Mouse (Mus musculus) thymus, adult 18-20 months (tissue): ENCODE results near the gene Pde1c.

Experiments
- DNase-seq, 2 experiments: peaks; one replicate each; pipeline ENCODE4 v3.0.0; 2022; ENCODE audit warnings: mixed read lengths in 2 of 2

Gene Pde1c

GRCm38 (mm10) chr6:56441501-56441900 lies 127.4 kb downstream of the Pde1c start:
- DNase-seq: no peak

GRCm38 (mm10) chr6:56425846-56426245 lies 143.1 kb downstream of the Pde1c start:
- DNase-seq: no peak

- no peak for DNase-seq
These were observed 146.0 kb downstream of the Pde1c start for GRCm38 (mm10) chr6:56422866-56423265.

- DNase-seq: no peak
These were observed 152.7 kb downstream of the Pde1c start for GRCm38 (mm10) chr6:56416191-56416590.

DNA sequence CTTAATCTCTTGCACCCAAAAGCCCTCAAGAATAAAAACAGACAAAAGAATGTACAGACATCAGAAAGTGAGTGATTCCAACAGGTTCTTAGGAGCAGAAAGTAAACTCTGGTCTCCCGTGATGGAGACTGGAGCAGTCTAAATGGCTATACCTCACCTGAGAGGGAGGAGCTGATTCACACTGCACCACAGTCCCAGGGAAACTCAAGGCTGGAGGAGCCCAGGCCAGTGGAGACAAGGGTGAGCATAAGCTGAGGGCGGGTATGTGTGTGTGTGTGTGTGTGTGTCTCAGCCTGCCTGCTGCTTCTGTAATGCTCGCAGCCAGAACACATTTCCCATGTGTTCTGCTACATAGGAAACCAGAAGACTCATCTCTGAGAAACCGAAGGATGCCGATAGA lies 179.7 kb downstream of the Pde1c start:
- no peak for DNase-seq

DNA sequence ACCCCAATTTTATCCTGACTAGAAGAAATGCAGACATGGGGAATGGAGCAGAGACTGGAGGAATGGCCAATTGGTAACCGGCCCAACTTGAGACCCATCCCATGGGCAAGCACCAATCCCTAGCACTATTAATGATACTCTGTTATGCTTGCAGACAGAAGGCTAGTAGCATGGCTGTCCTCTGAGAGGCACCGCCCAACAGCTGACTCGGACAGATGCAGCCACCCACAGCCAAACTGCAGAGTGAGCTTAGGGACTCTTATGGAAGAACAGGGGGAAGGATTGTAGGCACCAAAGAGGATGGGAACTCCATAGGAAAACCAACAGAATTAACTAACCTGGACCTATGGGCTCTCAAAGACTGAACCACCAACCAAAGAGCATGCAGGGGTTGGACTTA lies 192.5 kb downstream of the Pde1c start:
- no peak for DNase-seq

GRCm38 (mm10) chr6:56374180-56374579 lies 194.7 kb downstream of the Pde1c start:
- DNase-seq: no peak

GRCm38 (mm10) chr6:56373753-56374152 lies 195.2 kb downstream of the Pde1c start:
- DNase-seq: no peak

DNA sequence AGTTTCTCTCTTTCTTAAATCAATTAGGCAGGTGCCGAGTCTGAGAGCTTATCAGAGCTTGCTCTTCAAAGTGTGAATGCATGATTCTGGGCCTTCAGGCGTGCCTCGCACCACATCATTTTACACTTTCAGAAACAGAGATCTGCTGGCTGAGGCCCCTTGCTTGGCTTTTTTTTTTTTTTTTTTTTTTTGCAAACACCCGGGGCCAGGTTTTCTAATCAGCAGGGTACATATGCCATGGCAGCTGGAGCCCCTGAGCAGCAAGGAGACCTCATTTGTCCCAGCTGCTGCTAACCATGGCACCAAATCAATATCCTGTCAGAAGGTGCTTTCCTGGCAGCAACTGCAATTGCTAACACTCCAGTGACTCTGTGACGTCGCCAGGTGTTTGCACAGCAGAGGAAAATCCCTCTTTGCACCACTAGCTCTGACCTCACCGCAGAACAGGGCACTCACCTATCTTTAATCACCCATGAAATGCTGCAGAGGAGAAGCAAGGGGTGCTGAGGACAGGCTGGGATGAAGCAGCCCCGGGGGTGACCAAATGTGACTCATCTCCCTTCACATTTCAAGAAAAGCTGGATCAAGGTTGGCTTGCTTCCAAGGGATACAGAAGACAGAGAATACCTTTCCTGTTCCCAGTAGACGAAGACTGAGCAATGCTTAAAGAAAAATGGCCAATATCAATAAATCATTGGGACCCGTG lies 195.7 kb downstream of the Pde1c start:
- DNase-seq: no peak

- DNase-seq: no peak
These were observed 199.4 kb downstream of the Pde1c start for GRCm38 (mm10) chr6:56369462-56369861.

- no peak for DNase-seq
These were observed 200.8 kb downstream of the Pde1c start for GRCm38 (mm10) chr6:56368116-56368515.

GRCm38 (mm10) chr6:56367257-56367656 lies 201.6 kb downstream of the Pde1c start:
- no peak for DNase-seq

DNA sequence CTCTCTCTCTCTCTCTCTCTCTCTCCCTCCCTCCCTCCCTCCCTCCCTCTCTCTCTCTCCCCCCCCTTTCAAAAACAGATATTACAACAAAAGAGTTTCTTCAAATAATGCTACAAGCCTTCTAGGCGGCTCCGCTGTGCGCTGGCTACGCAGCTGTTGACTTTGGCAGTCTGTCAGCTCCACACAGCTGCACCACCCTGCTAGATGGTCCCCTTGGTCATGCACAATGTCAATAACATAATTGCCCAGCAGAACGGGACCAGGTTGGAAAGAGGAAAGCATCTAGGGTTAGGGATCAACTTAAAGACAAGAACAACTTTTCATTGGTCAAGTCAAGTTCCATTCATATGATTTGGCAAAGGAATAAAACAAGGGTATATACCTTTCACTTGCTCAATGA lies 206.3 kb downstream of the Pde1c start:
- DNase-seq: no peak

DNA sequence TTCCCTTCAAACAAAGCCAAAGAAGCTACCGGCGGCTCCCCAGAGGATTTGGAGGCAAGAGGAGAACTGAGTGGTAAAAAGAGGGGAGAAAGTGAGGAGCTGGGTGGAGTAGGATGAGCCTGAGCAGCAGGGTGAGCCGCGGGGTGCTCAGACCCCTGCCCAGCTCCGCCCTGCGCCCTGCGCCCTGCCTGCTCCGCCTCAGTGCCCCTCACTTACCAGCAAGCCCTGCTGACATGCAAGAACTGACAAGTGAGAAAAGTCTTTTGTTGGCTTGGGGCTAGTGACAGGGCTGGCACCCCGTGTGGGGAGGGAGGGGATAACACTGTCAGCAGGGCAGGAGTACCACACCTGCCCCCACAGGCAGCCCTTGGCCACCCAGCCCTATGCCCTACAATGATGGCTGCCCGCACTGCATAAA lies 206.8 kb downstream of the Pde1c start:
- DNase-seq: no peak

GRCm38 (mm10) chr6:56361348-56362127 lies 207.4 kb downstream of the Pde1c start:
- no peak for DNase-seq

GRCm38 (mm10) chr6:56360086-56360485 lies 208.8 kb downstream of the Pde1c start:
- DNase-seq: no peak

GRCm38 (mm10) chr6:56359126-56359525 lies 209.8 kb downstream of the Pde1c start:
- no peak for DNase-seq

DNA sequence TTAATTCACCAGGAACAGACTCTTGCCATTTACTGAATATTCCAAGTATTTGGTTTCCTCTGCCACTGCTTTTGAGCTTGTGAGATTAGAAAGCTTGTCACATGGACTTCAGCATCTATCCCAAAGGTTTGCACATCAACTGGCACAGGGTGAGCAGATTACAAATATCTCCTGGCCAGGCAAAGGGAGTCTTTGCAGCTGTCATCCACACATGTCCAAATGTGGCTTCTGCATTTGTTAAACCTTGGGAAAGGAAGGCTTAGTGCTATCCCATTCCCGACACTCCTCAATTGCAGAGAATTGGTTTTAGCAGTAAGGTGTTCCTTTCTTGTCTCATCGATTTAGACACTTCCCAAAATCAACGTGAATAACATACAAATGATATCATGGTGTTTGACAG lies 221.7 kb downstream of the Pde1c start:
- DNase-seq: no peak

GRCm38 (mm10) chr6:56345082-56345481 lies 223.8 kb downstream of the Pde1c start:
- no peak for DNase-seq

- DNase-seq: no peak
These were observed 226.9 kb downstream of the Pde1c start for GRCm38 (mm10) chr6:56342005-56342404.

DNA sequence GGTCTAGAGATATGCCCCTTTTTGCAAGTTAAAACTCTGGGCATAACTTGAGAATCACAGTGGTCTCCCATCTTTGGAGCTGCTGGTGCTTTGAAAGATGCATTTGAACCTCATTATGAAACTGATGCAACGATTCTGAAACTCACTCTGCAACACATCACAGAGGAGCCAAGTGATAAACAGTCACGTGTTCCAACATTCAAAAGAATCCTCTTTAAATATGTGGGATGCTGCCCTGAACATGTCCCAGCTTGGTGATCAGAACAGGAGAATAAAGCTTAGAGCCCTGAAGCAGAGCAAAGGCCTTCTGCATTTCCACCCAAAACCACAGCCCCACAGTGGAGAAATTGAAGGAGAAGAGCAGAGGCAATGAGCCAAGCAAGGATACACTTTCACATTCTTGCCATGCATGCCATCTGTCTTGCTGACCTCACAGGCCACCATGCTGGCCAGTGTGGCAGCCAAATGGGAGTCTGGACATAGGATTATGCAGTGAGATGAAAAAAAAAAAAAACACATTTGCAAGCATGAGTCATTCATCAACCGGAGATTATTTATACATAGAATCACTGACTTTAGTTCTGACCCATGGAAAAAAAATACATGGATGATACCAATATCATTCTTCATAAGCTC lies 233.0 kb downstream of the Pde1c start:
- DNase-seq: no peak

DNA sequence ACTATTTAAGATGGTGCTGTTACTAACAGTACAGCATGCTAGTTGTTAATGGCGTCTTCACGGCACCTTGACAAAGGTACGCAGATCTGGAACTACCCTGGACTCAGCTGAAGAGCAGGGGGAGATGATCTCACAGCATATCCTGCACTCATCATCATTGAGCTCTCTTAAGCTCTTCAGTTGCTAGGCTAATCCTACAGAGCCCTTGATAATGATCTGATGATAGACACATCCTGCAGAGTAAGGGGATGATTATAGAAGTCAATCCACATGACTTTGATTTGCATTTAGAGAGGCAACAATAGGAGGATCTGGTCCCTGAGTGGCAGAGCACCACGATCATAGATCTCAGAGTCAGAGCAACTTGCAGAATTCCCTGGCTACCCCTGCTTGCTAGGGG lies 236.8 kb downstream of the Pde1c start:
- no peak for DNase-seq

- no peak for DNase-seq
These were observed 237.5 kb downstream of the Pde1c start for GRCm38 (mm10) chr6:56331432-56331831.

GRCm38 (mm10) chr6:56328103-56328502 lies 240.8 kb downstream of the Pde1c start:
- no peak for DNase-seq
